Mouse (Mus musculus) heart, adult 2 months (tissue): ENCODE data around the gene Gm20873. TPM values are rescaled to one million over a fixed set of nuclear protein-coding genes. Genes with fewer than 3 reads are reported as not detected.
"Not testable (repeated sequence)": the region's sequence is repeated elsewhere in the genome, so short reads cannot be mapped to it uniquely, and the experiment has no call there.

Source experiments
- DNase-seq, 2 experiments: peaks; one replicate each; pipeline ENCODE4 v3.0.0; 2021
- H3K27ac ChIP-seq: fragments of 200-600 bp; 2 replicates; pipeline ENCODE4 v1.8.1; 2022
- H3K27me3 ChIP-seq: fragments of 200-500 bp; 2 replicates; pipeline ENCODE4 v1.6.1; 2012; ENCODE audit warnings: mild to moderate bottlenecking, low read length, inconsistent platforms, mixed read lengths; ENCODE audit not compliant: control insufficient read depth, insufficient read depth
- H3K36me3 ChIP-seq: fragments of 200-500 bp; 2 replicates; pipeline ENCODE4 v1.6.1; 2012; ENCODE audit warnings: low read length, inconsistent platforms; ENCODE audit not compliant: control insufficient read depth, insufficient read depth
- H3K4me1 ChIP-seq: fragments of 200-500 bp; 2 replicates; pipeline ENCODE4 v1.6.1; 2011; ENCODE audit warnings: low read length; ENCODE audit not compliant: control insufficient read depth, insufficient read depth
- H3K4me3 ChIP-seq: fragments of 200-600 bp; 2 replicates; pipeline ENCODE4 v1.8.1; 2022
- H3K79me2 ChIP-seq: fragments of 200-500 bp; replicated peaks from 2 replicates; pipeline ENCODE4 v1.6.1; 2012; ENCODE audit warnings: mild to moderate bottlenecking, inconsistent platforms, low read length, moderate library complexity, mixed read lengths; ENCODE audit not compliant: control insufficient read depth, insufficient read depth
- H3K9ac ChIP-seq: fragments of 200-500 bp; 2 replicates; pipeline ENCODE4 v1.6.1; 2012; ENCODE audit warnings: low read depth, mild to moderate bottlenecking, control low read depth, inconsistent platforms, low read length, mixed read lengths
- WGBS: fragments of 180-500 bp; shearing (Covaris S2); methylation state at CpG from one replicate; pipeline ENCODE4 v1.1.7; 2018; 5-methylcytosine and 5-hydroxymethylcytosine counted together
- intact Hi-C: fragments of 180-260 bp; cut with DNase I; formaldehyde crosslinking; loops from one replicate; pipeline ENCODE4 v1.15.1; 2025
- long read RNA-seq: library from polyadenylated mRNA; stranded (forward); transcript quantifications from one replicate; pipeline ENCODE4 v2.0.0, GENCODE M21; 2021
- polyA plus RNA-seq: library from polyadenylated mRNA; depleted of rRNA; stranded (reverse); fragments of >200 nt; gene quantifications from 2 replicates; pipeline ENCODE4 v1.2.3, GENCODE M21; 2012; rRNA removed
- total RNA-seq, 2 experiments: library from RNA; stranded (reverse); gene quantifications; 2 replicates each; pipeline ENCODE4 v1.2.3; 2021

The Gm20873 gene
- not detected for total RNA-seq
- not detected in 2 replicates for polyA plus RNA-seq
- long read RNA-seq: 0 reads

DNA sequence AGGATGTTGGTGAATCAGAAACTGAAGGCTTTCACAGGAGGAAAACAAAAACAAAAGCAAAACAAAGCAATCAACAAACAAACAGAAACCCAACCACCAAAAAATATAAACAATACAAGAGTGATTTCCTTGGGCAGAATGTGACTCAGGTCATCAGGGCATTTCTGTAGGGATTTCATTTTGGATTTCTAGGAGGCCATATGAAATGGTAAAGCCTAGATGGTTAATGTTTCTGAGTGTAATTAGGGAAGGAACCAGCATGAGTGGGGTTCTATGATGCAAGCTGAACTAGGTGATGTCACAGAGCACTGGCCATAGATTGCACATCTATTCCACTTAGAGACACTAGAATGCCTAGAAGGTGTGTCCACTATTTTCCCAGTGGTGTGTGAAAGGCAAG lies at the start of gene Gm20873:
Gene Gm20873, plus strand, starts transcription at position 301 of the 400 bp plus-strand sequence.
- H3K79me2 ChIP-seq, H3K36me3 ChIP-seq, DNase-seq, H3K9ac ChIP-seq, H3K27me3 ChIP-seq, H3K4me3 ChIP-seq, intact Hi-C loops, H3K4me1 ChIP-seq, H3K27ac ChIP-seq: not testable (repeated sequence)

DNA sequence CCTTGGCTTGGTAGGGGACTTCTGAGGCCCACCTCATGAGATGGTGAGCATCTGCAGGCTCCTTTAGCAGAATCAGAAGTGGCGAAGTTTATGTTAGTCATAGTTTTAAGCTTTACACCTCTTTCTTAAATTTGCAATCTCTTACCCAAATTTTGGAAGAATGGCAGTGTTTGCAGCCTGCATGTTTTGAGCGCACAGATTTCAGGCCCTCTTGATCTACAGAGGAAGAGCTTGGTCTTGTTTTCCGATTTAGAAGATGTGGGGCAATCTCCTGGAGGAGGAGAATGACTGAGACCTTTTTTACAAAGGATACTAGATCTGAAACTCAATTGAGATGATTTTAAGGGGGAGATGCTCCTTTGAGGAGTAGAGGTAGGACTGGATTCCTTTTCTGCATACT lies 29.0 kb upstream of the Gm20873 start, which contains the start of gene Gm21746:
Gene Gm21746, minus strand, starts transcription at position 101 of the 400 bp plus-strand sequence.
- 46% methylated on average over 2 of the region's 3 CpGs for WGBS
- H3K4me1 ChIP-seq, H3K4me3 ChIP-seq, H3K79me2 ChIP-seq, H3K36me3 ChIP-seq, intact Hi-C loops, H3K27me3 ChIP-seq, H3K9ac ChIP-seq, H3K27ac ChIP-seq, DNase-seq: not testable (repeated sequence)

Other genes with a start within 250 kb of the Gm20873 start
- not detected for gene Gm21746, start 29.1 kb upstream of the Gm20873 start, total RNA-seq
- gene Gm21746, start 29.1 kb upstream of the Gm20873 start, polyA plus RNA-seq: not detected in 2 replicates